Mouse (Mus musculus) heart, embryonic 16.5 days (tissue): ENCODE measurements around the gene Pkdrej. TPM values are rescaled to one million over a fixed set of nuclear protein-coding genes. Genes with fewer than 3 reads are reported as not detected.

Source experiments
- ATAC-seq: fragments of 200-750 bp; cut with Nextera tagmentation; replicated peaks from 2 replicates; pipeline ENCODE4 v1.8.0; 2017; ENCODE audit warnings: moderate number of reproducible peaks; ENCODE audit not compliant: insufficient read depth, low FRiP score; ENCODE audit errors: extremely low read depth
- H3K27ac ChIP-seq: fragments of 300-500 bp; sonication (generic); 2 replicates; pipeline ENCODE4 v1.5.1; 2014; ENCODE audit warnings: mild to moderate bottlenecking, low read length, control low read depth, moderate library complexity
- H3K27me3 ChIP-seq: fragments of 300-500 bp; sonication (generic); 2 replicates; pipeline ENCODE4 v1.6.1; 2014; ENCODE audit warnings: low read length, mixed read lengths; ENCODE audit not compliant: control insufficient read depth, insufficient read depth
- H3K36me3 ChIP-seq: fragments of 300-500 bp; sonication (generic); 2 replicates; pipeline ENCODE4 v1.6.1; 2014; ENCODE audit not compliant: control insufficient read depth, insufficient read depth
- H3K4me1 ChIP-seq: fragments of 300-500 bp; sonication (generic); 2 replicates; pipeline ENCODE4 v1.6.1; 2014; ENCODE audit warnings: low read length, mixed read lengths; ENCODE audit not compliant: control insufficient read depth, insufficient read depth
- H3K4me2 ChIP-seq: fragments of 300-500 bp; sonication (generic); 2 replicates; pipeline ENCODE4 v1.6.1; 2014; ENCODE audit warnings: low read depth, mild to moderate bottlenecking, control low read depth, low read length
- H3K4me3 ChIP-seq: fragments of 300-500 bp; sonication (generic); 2 replicates; pipeline ENCODE4 v1.5.1; 2014; ENCODE audit warnings: mild to moderate bottlenecking, control low read depth, low read length
- H3K9ac ChIP-seq: fragments of 300-500 bp; sonication (generic); 2 replicates; pipeline ENCODE4 v1.6.1; 2014; ENCODE audit warnings: low read length, control low read depth
- H3K9me3 ChIP-seq: fragments of 300-500 bp; sonication (generic); replicated peaks from 2 replicates; pipeline ENCODE4 v1.6.1; 2016; ENCODE audit warnings: low read length; ENCODE audit not compliant: control insufficient read depth
- WGBS: fragments of 180-500 bp; shearing (Covaris S2); extraction: QIAGEN DNeasy Blood & Tissue Kit; methylation state at CpG from one replicate; pipeline ENCODE4 v1.1.7; 2014; 5-methylcytosine and 5-hydroxymethylcytosine counted together
- polyA plus RNA-seq: library from polyadenylated mRNA; unstranded; fragments of >200 nt; fragmentation: Nextera tagmentation; extraction: Ambion mirVana; gene quantifications from 2 replicates; pipeline ENCODE4 v1.2.1, GENCODE M21; 2015

Pkdrej gene
- polyA plus RNA-seq, 1 experiment from 2014 or later: 0.53 TPM

- Histone ChIP-seq H3K4me2 (no peak overlapping the region), H3K36me3 (no peaks in the 10 kb centered on the region), H3K9ac (no peak overlapping the region), H3K9me3 (no peaks in the 10 kb centered on the region), H3K27ac (no peak overlapping the region), H3K4me3 (no peak overlapping the region), H3K4me1 (no peaks in the 10 kb centered on the region), H3K27me3 (no peaks in the 10 kb centered on the region)
- 46% methylated on average over 6 of the region's 6 CpGs for whole genome bisulfite sequencing
- no peak for ATAC-seq
These were observed 19.4 kb upstream of the Pkdrej start for GRCm38 (mm10) chr15:85840983-85841382.

DNA sequence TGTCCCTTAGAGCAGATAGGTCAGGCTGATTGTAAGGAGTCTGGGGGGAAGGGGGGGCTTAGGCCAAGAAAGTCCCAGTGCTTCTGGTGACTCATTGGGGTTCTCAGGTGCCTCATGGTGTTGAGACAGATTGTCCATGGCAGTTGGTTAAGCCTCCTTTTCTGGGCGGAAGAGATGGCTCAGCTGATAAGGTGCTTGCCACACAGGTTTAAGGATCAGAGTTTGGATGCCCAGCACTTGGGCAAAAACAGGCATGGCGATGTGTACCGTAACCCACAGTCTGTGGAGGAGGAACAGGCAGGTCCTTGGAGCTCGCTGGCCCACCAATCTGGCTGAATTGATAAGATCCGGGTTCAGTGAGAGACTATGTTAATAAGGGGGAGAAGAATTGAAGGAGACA is 15.4 kb upstream of the Pkdrej start:
- H3K9me3 ChIP-seq: no peaks in the 10 kb centered on the region
- ATAC-seq: no peak
- no peak overlapping the region for H3K4me2 ChIP-seq
- H3K9ac ChIP-seq: no peak overlapping the region
- no peaks in the 10 kb centered on the region for H3K36me3 ChIP-seq
- no peaks in the 10 kb centered on the region for H3K27me3 ChIP-seq
- WGBS: 87% methylated on average over 5 of the region's 5 CpGs
- H3K4me3 ChIP-seq: no peak overlapping the region
- peaks cover 4% of the 10 kb centered on the region; the same call in 1 of the 2 replicates for H3K4me1 ChIP-seq
- no peak overlapping the region for H3K27ac ChIP-seq

GRCm38 (mm10) chr15:85835335-85835734 is 13.8 kb upstream of the Pkdrej start:
- H3K27ac ChIP-seq: no peak overlapping the region
- no peaks in the 10 kb centered on the region for H3K27me3 ChIP-seq
- H3K4me2 ChIP-seq: no peak overlapping the region
- no peak for ATAC-seq
- no peak overlapping the region for H3K4me3 ChIP-seq
- no peaks in the 10 kb centered on the region for H3K36me3 ChIP-seq
- 60% methylated on average over 3 of the region's 3 CpGs for WGBS
- H3K9me3 ChIP-seq: no peaks in the 10 kb centered on the region
- no peak overlapping the region for H3K9ac ChIP-seq
- peaks cover 8% of the 10 kb centered on the region for H3K4me1 ChIP-seq

DNA sequence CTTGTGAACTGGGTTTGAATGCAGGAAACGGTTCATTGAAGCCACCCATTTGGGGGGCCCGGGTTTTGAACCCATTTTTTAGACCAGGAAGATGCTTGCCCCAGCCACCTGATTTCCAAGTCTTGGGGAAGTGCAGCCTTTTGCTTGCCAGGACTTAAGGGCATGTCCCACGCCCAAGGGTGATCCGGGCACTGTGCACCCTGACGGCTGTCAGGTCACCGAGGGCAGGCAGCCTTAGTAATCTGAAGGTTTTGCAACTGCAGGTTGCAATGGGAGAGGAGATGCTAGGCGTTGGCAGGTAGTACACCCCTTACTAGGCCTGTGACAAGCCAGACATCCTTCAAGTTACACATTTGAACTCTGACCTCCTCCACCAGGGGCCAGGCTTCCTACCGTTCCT is 11.1 kb upstream of the Pkdrej start:
- Histone ChIP-seq H3K27ac (peak overlapping the region; percentile 43; the same call in 1 of the 2 replicates), H3K9ac (peak overlapping the region; percentile 80), H3K27me3 (no peaks in the 10 kb centered on the region), H3K4me3 (peak overlapping the region; percentile 70), H3K4me1 (peaks cover 8% of the 10 kb centered on the region), H3K36me3 (no peaks in the 10 kb centered on the region), H3K4me2 (peak overlapping the region; percentile 88), H3K9me3 (no peaks in the 10 kb centered on the region)
- no peak for ATAC-seq
- 52% methylated on average over 8 of the region's 8 CpGs for WGBS

DNA sequence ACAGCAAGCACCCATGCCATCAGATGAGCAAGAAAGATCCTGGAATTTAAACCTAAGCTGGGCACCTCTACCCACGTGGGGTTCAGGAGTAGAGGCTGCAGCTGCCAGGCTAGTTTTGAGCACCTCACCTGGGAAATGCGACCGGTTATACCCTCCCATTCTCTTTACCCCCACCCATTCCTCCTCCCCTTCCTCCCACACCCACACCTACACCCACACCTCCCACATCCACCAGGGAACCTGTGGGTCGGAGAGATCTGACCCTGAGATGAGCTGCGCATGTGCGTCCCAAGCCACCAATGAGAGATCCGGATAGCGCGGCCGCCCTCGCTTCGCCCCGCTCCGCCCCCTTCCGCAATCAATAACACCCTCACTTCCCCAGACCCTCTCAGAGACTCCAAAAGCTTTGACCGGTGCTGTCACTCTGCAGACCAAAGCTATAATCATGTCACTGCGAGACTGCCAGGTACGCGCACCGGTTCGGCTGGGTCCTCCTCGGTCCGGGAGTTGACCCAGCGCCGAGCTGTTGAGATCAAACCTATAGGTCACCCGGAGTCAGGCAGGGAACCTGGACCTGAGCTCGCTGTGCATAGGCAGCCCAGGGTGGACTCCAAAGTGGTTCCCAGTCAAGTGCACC is 10.5 kb upstream of the Pkdrej start, which contains the start of gene Ttc38:
Gene Ttc38, plus strand, starts transcription at position 353 of the 637 bp plus-strand sequence.
- peaks cover 8% of the 10 kb centered on the region for H3K4me1 ChIP-seq
- WGBS: 2% methylated on average over 27 of the region's 27 CpGs
- peak within 1 kb of the TSS; percentile 80 for H3K9ac ChIP-seq
- H3K4me2 ChIP-seq: peak within 1 kb of the TSS; percentile 88
- ATAC-seq: peak; percentile 81
- no peaks in the 10 kb centered on the region for H3K27me3 ChIP-seq
- no peaks in the 10 kb centered on the region for H3K9me3 ChIP-seq
- H3K27ac ChIP-seq: peak within 1 kb of the TSS; percentile 43; the same call in 1 of the 2 replicates
- H3K36me3 ChIP-seq: no peaks in the 10 kb centered on the region
- H3K4me3 ChIP-seq: peak within 1 kb of the TSS; percentile 70

DNA sequence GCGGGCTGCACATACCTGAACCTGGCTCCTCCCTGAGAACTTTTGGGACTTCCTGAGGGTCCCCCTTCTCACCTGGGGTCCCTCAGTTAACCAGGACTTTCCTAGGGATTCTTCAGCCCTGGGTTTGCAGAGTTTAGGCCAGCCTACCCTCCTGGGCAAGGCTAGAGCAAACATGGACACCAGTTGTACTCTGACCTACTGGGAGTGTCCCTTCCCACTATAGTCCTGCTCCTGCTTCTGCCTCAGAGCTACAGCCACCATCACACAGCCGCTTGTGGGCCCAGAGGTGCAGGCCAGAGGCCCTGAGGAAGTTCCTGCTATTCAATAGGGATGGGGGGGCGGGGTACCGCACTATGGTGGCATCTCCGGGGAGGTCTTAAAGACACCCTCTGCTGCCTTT is 7.9 kb upstream of the Pkdrej start:
- Histone ChIP-seq H3K4me2 (no peak overlapping the region), H3K27me3 (no peaks in the 10 kb centered on the region), H3K4me3 (no peak overlapping the region), H3K36me3 (no peaks in the 10 kb centered on the region), H3K27ac (no peak overlapping the region), H3K4me1 (peaks cover 8% of the 10 kb centered on the region), H3K9me3 (no peaks in the 10 kb centered on the region), H3K9ac (no peak overlapping the region)
- no peak for ATAC-seq
- 65% methylated on average over 5 of the region's 5 CpGs for WGBS

GRCm38 (mm10) chr15:85828071-85828470 is 6.5 kb upstream of the Pkdrej start:
- Histone ChIP-seq H3K9ac (no peak overlapping the region), H3K4me1 (peaks cover 8% of the 10 kb centered on the region), H3K4me3 (no peak overlapping the region), H3K27me3 (no peaks in the 10 kb centered on the region), H3K36me3 (no peaks in the 10 kb centered on the region), H3K9me3 (no peaks in the 10 kb centered on the region), H3K27ac (no peak overlapping the region), H3K4me2 (no peak overlapping the region)
- no peak for ATAC-seq
- WGBS: 69% methylated on average over 4 of the region's 4 CpGs

GRCm38 (mm10) chr15:85826676-85827075 is 5.1 kb upstream of the Pkdrej start:
- ATAC-seq: no peak
- no peaks in the 10 kb centered on the region for H3K27me3 ChIP-seq
- 40% methylated on average over 5 of the region's 5 CpGs for WGBS
- peaks cover 5% of the 10 kb centered on the region; the same call in 1 of the 2 replicates for H3K4me1 ChIP-seq
- H3K36me3 ChIP-seq: no peaks in the 10 kb centered on the region
- H3K9ac ChIP-seq: no peak overlapping the region
- H3K4me3 ChIP-seq: no peak overlapping the region
- H3K4me2 ChIP-seq: no peak overlapping the region
- no peaks in the 10 kb centered on the region for H3K9me3 ChIP-seq
- no peak overlapping the region for H3K27ac ChIP-seq

GRCm38 (mm10) chr15:85822011-85822359 is 451 bp upstream of the Pkdrej start:
- peaks cover 15% of the 10 kb centered on the region for H3K27me3 ChIP-seq
- peaks cover 7% of the 10 kb centered on the region for H3K4me1 ChIP-seq
- peak overlapping the region; percentile 82 for H3K9ac ChIP-seq
- no peaks in the 10 kb centered on the region for H3K36me3 ChIP-seq
- 10% methylated on average over 4 of the region's 4 CpGs for WGBS
- no peak overlapping the region for H3K27ac ChIP-seq
- H3K9me3 ChIP-seq: peaks cover 17% of the 10 kb centered on the region
- peak overlapping the region; percentile 95 for H3K4me2 ChIP-seq
- H3K4me3 ChIP-seq: peak overlapping the region; percentile 60
- ATAC-seq: peak; percentile 45
